Mouse (Mus musculus): ENCODE data around the gene Kat2a. TPM values are rescaled to one million over a fixed set of nuclear protein-coding genes. Genes with fewer than 3 reads are reported as not detected.

Gene Kat2a
- total and polyA plus RNA-seq, 3 experiments = 59.6 to 143 (median 63.7) TPM

DNA sequence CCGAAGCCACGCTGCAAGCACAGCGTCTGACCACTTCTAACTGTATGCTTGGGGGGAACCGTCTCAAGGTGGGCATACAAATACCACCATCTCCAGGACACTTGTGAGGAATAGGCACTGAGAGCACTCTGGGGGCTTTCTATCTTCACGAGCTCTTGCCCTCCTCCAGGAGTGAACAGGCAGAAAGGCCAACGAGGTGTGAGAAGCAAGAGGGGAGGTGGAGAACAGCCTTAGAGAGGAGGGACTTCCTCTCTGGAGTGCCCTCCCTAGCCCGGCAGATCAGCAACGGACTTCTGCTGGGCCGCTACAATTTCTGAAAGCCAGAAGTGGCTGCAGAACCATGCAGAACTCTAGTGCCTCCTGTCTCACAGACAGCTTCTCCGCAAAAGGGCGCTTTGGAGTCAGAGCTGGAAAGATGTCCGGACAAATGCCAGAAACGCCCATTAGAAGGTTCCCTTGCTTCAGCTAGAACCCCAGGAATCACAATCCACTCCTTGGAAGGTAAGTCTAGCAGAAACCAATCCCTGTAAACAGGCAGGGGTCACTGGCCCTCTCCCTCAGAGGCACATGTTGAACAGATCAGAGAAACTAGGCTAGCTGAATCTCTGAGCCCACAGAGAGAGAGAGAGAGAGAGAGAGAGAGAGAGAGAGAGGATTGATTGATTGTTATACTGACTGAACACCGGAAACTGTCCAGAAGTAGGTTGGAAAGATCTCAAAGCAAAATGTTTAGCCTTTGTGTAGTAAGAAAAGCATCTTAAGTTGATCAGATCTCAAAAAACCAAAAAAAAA is 23.9 kb upstream of the Kat2a start (continued):
- TF ChIP-seq UBTF (IDR thresholded peaks at IDR 0.05; ENCODE audit: borderline replicate concordance, insufficient read depth, low read depth, low read length) (no peak), BHLHE40 (IDR thresholded peaks at IDR 0.05; ENCODE audit: borderline replicate concordance, low read depth, low read length) (no peak), NELFE (IDR thresholded peaks at IDR 0.05; ENCODE audit: low read depth, low read length) (peak; percentile 40; the same call in 1 of the 2 replicates), ETS1 (IDR thresholded peaks at IDR 0.05; ENCODE audit: low read depth, low read length) (no peak; the same call in 1 of the 2 replicates), TCF12 (IDR thresholded peaks at IDR 0.05; ENCODE audit: low read depth, low read length) (no peak), RAD21 (IDR thresholded peaks at IDR 0.05; ENCODE audit: low read depth, low read length) (no peak), ZMIZ1 (IDR thresholded peaks at IDR 0.05; ENCODE audit: low read depth, low read length) (0 out of 2 replicates have a peak, but pooled peaks have one; percentile 55), POLR2A (IDR thresholded peaks at IDR 0.05; ENCODE audit: control insufficient read depth in 1 of 2, insufficient read depth in 1 of 2, low read depth in 1 of 2, low read length in 2 of 2, poor library complexity in 1 of 2) (peak; percentile 52 to 76; a peak in 2 of 4 replicates), POLR2AphosphoS5 (IDR thresholded peaks at IDR 0.05; ENCODE audit: borderline replicate concordance, low read depth, low read length) (no peak), MEF2A (IDR thresholded peaks at IDR 0.05; ENCODE audit: extremely low read depth, insufficient replicate concordance, low read depth, low read length, poor library complexity, severe bottlenecking) (no peak), SMC3 (IDR thresholded peaks at IDR 0.05; ENCODE audit: low read depth, low read length) (no peak), GABPA (IDR thresholded peaks at IDR 0.05; ENCODE audit: low read depth, low read length) (no peak), TAL1 (IDR thresholded peaks at IDR 0.05; ENCODE audit: low read length) (no peak), USF2 (IDR thresholded peaks at IDR 0.05; ENCODE audit: borderline replicate concordance in 1 of 2, insufficient read depth in 1 of 2, low read depth in 1 of 2, low read length in 2 of 2) (no peak), HCFC1 (IDR thresholded peaks at IDR 0.05; ENCODE audit: low read depth, low read length) (peak; percentile 63), JUND (IDR thresholded peaks at IDR 0.05; ENCODE audit: low read depth, low read length) (peak; percentile 88; the same call in 1 of the 2 replicates), RCOR1 (IDR thresholded peaks at IDR 0.05; ENCODE audit: low read depth, low read length) (no peak)

DNA sequence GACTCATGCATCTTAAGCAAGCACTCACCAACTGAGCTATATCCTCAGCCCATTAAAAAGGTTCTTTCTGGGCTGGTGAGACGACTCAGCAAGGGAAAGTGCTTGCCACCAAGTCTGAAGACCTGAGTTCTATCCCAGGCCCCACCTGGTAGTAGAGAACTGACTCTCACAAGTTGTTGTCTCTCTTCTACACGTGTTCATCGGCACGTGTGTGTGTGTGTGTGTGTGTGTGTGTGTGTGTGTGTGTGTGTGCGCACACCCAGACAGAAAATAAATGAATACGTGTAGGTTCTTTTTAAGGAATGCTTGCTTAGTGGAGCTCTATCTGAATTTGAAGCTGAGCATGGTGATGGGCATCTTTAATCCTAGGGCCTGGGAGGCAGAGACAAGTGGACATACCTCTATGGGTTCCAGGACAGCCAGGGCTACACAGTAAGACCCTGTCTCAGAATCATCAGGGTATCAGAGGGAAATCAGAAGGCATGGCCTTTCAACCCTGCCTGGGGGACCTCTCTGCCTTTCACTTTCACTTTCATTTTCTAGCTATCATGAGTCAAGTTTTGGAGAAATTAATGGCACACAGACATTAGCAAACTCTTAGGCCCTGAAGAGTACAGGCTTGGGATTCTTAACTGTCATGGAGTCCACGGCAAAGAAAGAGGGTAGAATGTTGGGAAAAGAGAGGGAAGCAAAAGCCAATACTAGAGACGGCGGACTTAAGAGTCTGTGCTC is 23.0 kb upstream of the Kat2a start:
- Histone ChIP-seq H3K36me3 (ENCODE audit: control insufficient read depth in 1 of 2, insufficient read depth in 2 of 2, low read length in 2 of 2) (peaks cover 7 to 46% of the 10 kb centered on the region in 2 experiments), H3K4me1 (ENCODE audit: control insufficient read depth in 1 of 2, insufficient read depth in 2 of 2, low read length in 2 of 2) (peaks cover 2 to 33% of the 10 kb centered on the region in 2 experiments), H3K9me3 (replicated peaks; ENCODE audit: insufficient read depth, low read length) (no peaks in the 10 kb centered on the region), H3K79me2 (ENCODE audit: control insufficient read depth, insufficient read depth, low read length, poor library complexity) (peaks cover 73% of the 10 kb centered on the region), H3K9ac (ENCODE audit: control insufficient read depth, low read depth, low read length, poor library complexity, severe bottlenecking) (peak overlapping the region; percentile 83), H3K27me3 (ENCODE audit: control insufficient read depth in 1 of 2, insufficient read depth in 2 of 2, low read length in 2 of 2) (no peaks in the 10 kb centered on the region), H3K27ac (ENCODE audit: control insufficient read depth, low read depth, low read length) (peak overlapping the region; percentile 85), H3K4me3 (ENCODE audit: control insufficient read depth in 1 of 2, insufficient read depth in 1 of 2, low read depth in 2 of 2, low read length in 2 of 2) (peak overlapping the region; percentile 67 to 77)
- DNase-seq (ENCODE audit: low read depth, low spot score) = peak; percentile 27
- TF ChIP-seq BHLHE40 (IDR thresholded peaks at IDR 0.05; ENCODE audit: borderline replicate concordance, low read depth, low read length) = no peak
- peak; percentile 26; the same call in 1 of the 2 replicates for TF ChIP-seq MXI1 (IDR thresholded peaks at IDR 0.05; ENCODE audit: low read depth, low read length)
- TF ChIP-seq MYC (IDR thresholded peaks at IDR 0.05; ENCODE audit: low read depth, low read length) = no peak
- TF ChIP-seq ETS1 (IDR thresholded peaks at IDR 0.05; ENCODE audit: low read depth, low read length) = peak; percentile 58; the same call in 1 of the 2 replicates
- no peak for TF ChIP-seq SIN3A (IDR thresholded peaks at IDR 0.05; ENCODE audit: low read length)

Measured in MEL (cell line).